Mouse (Mus musculus): Measurements from ENCODE around the gene Upf3b. TPM values are rescaled to one million over a fixed set of nuclear protein-coding genes. Genes with fewer than 3 reads are reported as not detected.
"Not testable (repeated sequence)": the region's sequence is repeated elsewhere in the genome, so short reads cannot be mapped to it uniquely, and the experiment has no call there.

The Upf3b gene
- polyA plus RNA-seq, 1 experiment from 2014 or later = 8.9 TPM

- H3K27me3 ChIP-seq (ENCODE audit: control insufficient read depth, insufficient read depth, low read depth, low read length) = no peaks in the 10 kb centered on the region
- peaks cover 5% of the 10 kb centered on the region for H3K36me3 ChIP-seq (ENCODE audit: control insufficient read depth, insufficient read depth)
- peaks cover 9% of the 10 kb centered on the region for H3K4me1 ChIP-seq (ENCODE audit: control insufficient read depth, low read depth, low read length)
- H3K27ac ChIP-seq (ENCODE audit: low read length) = peak within 1 kb of the TSS; percentile 91
- peak within 1 kb of the TSS; percentile 66 for H3K9ac ChIP-seq (ENCODE audit: low read depth, low read length)
- no peaks in the 10 kb centered on the region for H3K9me3 ChIP-seq (replicated peaks; ENCODE audit: control insufficient read depth, low read length)
- peak within 1 kb of the TSS; percentile 49 for H3K4me2 ChIP-seq (ENCODE audit: low read depth, low read length)
- H3K4me3 ChIP-seq (ENCODE audit: low read depth, low read length) = peak within 1 kb of the TSS; percentile 62
- WGBS (ENCODE audit: insufficient replicate concordance) = 14% methylated on average over 38 of the region's 38 CpGs
- ATAC-seq (ENCODE audit: low read depth) = peak; percentile 92
Observed at GRCm38 (mm10) chrX:37084927-37085660, 25.0 kb downstream of the Upf3b start, which contains the start of gene Rpl39. Gene Rpl39 (minus strand): TSS chrX:37085402.

GRCm38 (mm10) chrX:37084318-37084926, 25.7 kb downstream of the Upf3b start:
- Histone ChIP-seq H3K4me2 (ENCODE audit: low read depth, low read length) (peak overlapping the region; percentile 49), H3K27ac (ENCODE audit: low read length) (peak overlapping the region; percentile 91), H3K27me3 (ENCODE audit: control insufficient read depth, insufficient read depth, low read depth, low read length) (no peaks in the 10 kb centered on the region), H3K4me1 (ENCODE audit: control insufficient read depth, low read depth, low read length) (peaks cover 9% of the 10 kb centered on the region), H3K36me3 (ENCODE audit: control insufficient read depth, insufficient read depth) (peaks cover 5% of the 10 kb centered on the region), H3K9ac (ENCODE audit: low read depth, low read length) (peak overlapping the region; percentile 66), H3K9me3 (replicated peaks; ENCODE audit: control insufficient read depth, low read length) (no peaks in the 10 kb centered on the region), H3K4me3 (ENCODE audit: low read depth, low read length) (peak overlapping the region; percentile 62)
- peak; percentile 33; the same call in 1 of the 2 replicates for ATAC-seq (ENCODE audit: low read depth)
- WGBS (ENCODE audit: insufficient replicate concordance) = 19% methylated on average over 19 of the region's 19 CpGs

DNA sequence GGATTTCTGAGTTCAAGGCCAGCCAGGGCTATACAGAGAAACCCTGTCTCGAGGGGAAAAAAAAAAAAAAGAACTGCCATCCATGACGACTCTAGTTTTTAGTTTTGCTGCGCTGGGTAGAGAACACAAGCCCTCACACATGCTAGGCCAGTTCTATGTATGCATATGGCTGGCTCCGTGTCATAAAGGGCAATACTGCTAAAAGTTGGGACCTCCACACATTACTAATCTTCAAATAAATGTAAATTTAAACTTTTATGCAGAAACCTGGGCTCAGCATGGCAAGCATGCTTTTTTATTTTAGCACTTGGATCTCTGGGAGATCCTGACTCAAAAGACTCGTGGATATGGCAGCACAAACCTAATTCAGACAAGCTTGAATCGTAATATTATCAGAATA, 28.9 kb downstream of the Upf3b start:
- Histone ChIP-seq H3K4me2 (ENCODE audit: low read depth, low read length) (no peak overlapping the region), H3K9me3 (replicated peaks; ENCODE audit: control insufficient read depth, low read length) (no peaks in the 10 kb centered on the region), H3K36me3 (ENCODE audit: control insufficient read depth, insufficient read depth) (peaks cover 5% of the 10 kb centered on the region), H3K9ac (ENCODE audit: low read depth, low read length) (no peak overlapping the region), H3K27ac (ENCODE audit: low read length) (no peak overlapping the region), H3K4me1 (ENCODE audit: control insufficient read depth, low read depth, low read length) (peaks cover 9% of the 10 kb centered on the region), H3K4me3 (ENCODE audit: low read depth, low read length) (no peak overlapping the region), H3K27me3 (ENCODE audit: control insufficient read depth, insufficient read depth, low read depth, low read length) (no peaks in the 10 kb centered on the region)
- WGBS (ENCODE audit: insufficient replicate concordance) = 44% methylated on average over 6 of the region's 6 CpGs
- ATAC-seq (ENCODE audit: low read depth) = no peak

GRCm38 (mm10) chrX:37080345-37080744, 29.8 kb downstream of the Upf3b start:
- H3K27ac ChIP-seq (ENCODE audit: low read length); H3K27me3 ChIP-seq (ENCODE audit: control insufficient read depth, insufficient read depth, low read depth, low read length); H3K36me3 ChIP-seq (ENCODE audit: control insufficient read depth, insufficient read depth); H3K9me3 ChIP-seq (replicated peaks; ENCODE audit: control insufficient read depth, low read length); H3K4me2 ChIP-seq (ENCODE audit: low read depth, low read length); ATAC-seq (ENCODE audit: low read depth); H3K9ac ChIP-seq (ENCODE audit: low read depth, low read length); H3K4me3 ChIP-seq (ENCODE audit: low read depth, low read length); H3K4me1 ChIP-seq (ENCODE audit: control insufficient read depth, low read depth, low read length): not testable (repeated sequence)
- WGBS (ENCODE audit: insufficient replicate concordance) = 67% methylated on average over 3 of the region's 4 CpGs

DNA sequence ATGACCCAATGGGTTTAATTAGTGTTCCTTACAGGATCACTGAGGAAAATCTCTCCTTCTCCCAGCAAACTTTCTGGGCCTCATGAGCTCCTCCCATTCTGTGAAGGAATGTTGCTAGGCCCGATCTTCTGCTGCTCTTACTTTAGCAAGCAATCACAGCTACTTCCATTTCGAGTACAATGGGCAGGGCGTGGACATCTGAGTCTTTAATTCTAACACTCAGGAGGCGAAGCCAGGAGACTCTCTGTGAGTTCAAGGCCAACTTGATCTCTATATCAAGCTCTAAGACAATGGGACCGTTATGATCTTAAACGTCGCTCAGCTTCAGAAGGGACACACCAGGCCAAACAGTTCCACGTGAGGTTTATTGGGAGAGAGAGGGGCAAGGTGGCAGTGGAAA, 33.5 kb downstream of the Upf3b start:
- no peak overlapping the region for H3K27ac ChIP-seq (ENCODE audit: low read length)

DNA sequence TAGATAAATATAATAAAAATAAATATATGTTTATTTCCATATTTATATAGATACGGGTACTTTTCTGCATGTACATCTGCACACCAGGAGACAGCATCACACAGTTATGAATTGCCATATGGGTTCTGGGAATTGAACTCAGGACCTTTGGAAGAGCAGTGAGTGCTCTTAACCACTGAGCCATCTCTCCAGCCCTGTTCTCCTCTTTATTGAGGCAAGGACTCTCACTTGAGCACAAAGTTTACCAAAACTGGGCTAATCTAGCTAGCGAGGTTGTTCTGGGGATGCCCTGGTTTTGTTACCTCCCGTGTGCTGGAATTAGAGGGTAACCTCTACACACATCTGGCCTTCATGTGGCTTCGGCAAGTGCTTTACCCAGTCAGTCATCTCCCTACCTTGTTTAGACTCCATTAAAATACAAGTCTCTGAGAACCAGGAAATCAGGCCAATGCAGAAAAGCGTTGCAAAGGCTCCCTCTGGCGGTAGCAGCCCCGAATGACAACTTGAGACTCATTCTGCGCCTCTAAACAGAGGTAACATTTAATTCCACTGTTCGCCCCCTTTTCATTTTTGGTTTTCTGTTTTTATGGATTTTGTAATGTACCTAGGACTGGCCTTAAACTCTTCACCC, 35.7 kb downstream of the Upf3b start:
- Histone ChIP-seq H3K27me3 (ENCODE audit: control insufficient read depth, insufficient read depth, low read depth, low read length) (no peaks in the 10 kb centered on the region), H3K27ac (ENCODE audit: low read length) (no peak overlapping the region), H3K36me3 (ENCODE audit: control insufficient read depth, insufficient read depth) (no peaks in the 10 kb centered on the region), H3K4me2 (ENCODE audit: low read depth, low read length) (no peak overlapping the region), H3K4me1 (ENCODE audit: control insufficient read depth, low read depth, low read length) (no peaks in the 10 kb centered on the region), H3K9ac (ENCODE audit: low read depth, low read length) (no peak overlapping the region), H3K9me3 (replicated peaks; ENCODE audit: control insufficient read depth, low read length) (no peaks in the 10 kb centered on the region), H3K4me3 (ENCODE audit: low read depth, low read length) (no peak overlapping the region)
- no peak for ATAC-seq (ENCODE audit: low read depth)
- 27% methylated on average over 9 of the region's 9 CpGs for WGBS (ENCODE audit: insufficient replicate concordance)

More for the DNA sequence above, 33.5 kb downstream of the Upf3b start:
- Histone ChIP-seq H3K4me3 (ENCODE audit: low read depth, low read length) (no peak overlapping the region), H3K9ac (ENCODE audit: low read depth, low read length) (no peak overlapping the region), H3K9me3 (replicated peaks; ENCODE audit: control insufficient read depth, low read length) (no peaks in the 10 kb centered on the region), H3K4me1 (ENCODE audit: control insufficient read depth, low read depth, low read length) (no peaks in the 10 kb centered on the region), H3K27me3 (ENCODE audit: control insufficient read depth, insufficient read depth, low read depth, low read length) (no peaks in the 10 kb centered on the region), H3K4me2 (ENCODE audit: low read depth, low read length) (no peak overlapping the region), H3K36me3 (ENCODE audit: control insufficient read depth, insufficient read depth) (peaks cover 3% of the 10 kb centered on the region)
- ATAC-seq (ENCODE audit: low read depth) = no peak
- WGBS (ENCODE audit: insufficient replicate concordance) = 58% methylated on average over 8 of the region's 8 CpGs

GRCm38 (mm10) chrX:37068766-37069165, 41.4 kb downstream of the Upf3b start:
- WGBS (ENCODE audit: insufficient replicate concordance) = 60% methylated on average over 5 of the region's 5 CpGs
- no peaks in the 10 kb centered on the region for H3K9me3 ChIP-seq (replicated peaks; ENCODE audit: control insufficient read depth, low read length)

GRCm38 (mm10) chrX:37067299-37067698, 42.8 kb downstream of the Upf3b start:
- WGBS (ENCODE audit: insufficient replicate concordance) = 59% methylated on average over 3 of the region's 3 CpGs
- ATAC-seq (ENCODE audit: low read depth) = no peak
- no peak overlapping the region for H3K4me3 ChIP-seq (ENCODE audit: low read depth, low read length)
- no peaks in the 10 kb centered on the region for H3K4me1 ChIP-seq (ENCODE audit: control insufficient read depth, low read depth, low read length)
- no peaks in the 10 kb centered on the region for H3K9me3 ChIP-seq (replicated peaks; ENCODE audit: control insufficient read depth, low read length)
- H3K36me3 ChIP-seq (ENCODE audit: control insufficient read depth, insufficient read depth) = no peaks in the 10 kb centered on the region
- H3K27ac ChIP-seq (ENCODE audit: low read length) = no peak overlapping the region
- no peak overlapping the region for H3K4me2 ChIP-seq (ENCODE audit: low read depth, low read length)
- H3K27me3 ChIP-seq (ENCODE audit: control insufficient read depth, insufficient read depth, low read depth, low read length) = no peaks in the 10 kb centered on the region
- H3K9ac ChIP-seq (ENCODE audit: low read depth, low read length) = no peak overlapping the region

More at GRCm38 (mm10) chrX:37068766-37069165, 41.4 kb downstream of the Upf3b start:
- H3K4me3 ChIP-seq (ENCODE audit: low read depth, low read length) = no peak overlapping the region
- no peaks in the 10 kb centered on the region for H3K36me3 ChIP-seq (ENCODE audit: control insufficient read depth, insufficient read depth)
- no peaks in the 10 kb centered on the region for H3K4me1 ChIP-seq (ENCODE audit: control insufficient read depth, low read depth, low read length)
- no peak overlapping the region for H3K9ac ChIP-seq (ENCODE audit: low read depth, low read length)
- no peak for ATAC-seq (ENCODE audit: low read depth)
- H3K4me2 ChIP-seq (ENCODE audit: low read depth, low read length) = no peak overlapping the region
- H3K27me3 ChIP-seq (ENCODE audit: control insufficient read depth, insufficient read depth, low read depth, low read length) = no peaks in the 10 kb centered on the region
- H3K27ac ChIP-seq (ENCODE audit: low read length) = no peak overlapping the region

DNA sequence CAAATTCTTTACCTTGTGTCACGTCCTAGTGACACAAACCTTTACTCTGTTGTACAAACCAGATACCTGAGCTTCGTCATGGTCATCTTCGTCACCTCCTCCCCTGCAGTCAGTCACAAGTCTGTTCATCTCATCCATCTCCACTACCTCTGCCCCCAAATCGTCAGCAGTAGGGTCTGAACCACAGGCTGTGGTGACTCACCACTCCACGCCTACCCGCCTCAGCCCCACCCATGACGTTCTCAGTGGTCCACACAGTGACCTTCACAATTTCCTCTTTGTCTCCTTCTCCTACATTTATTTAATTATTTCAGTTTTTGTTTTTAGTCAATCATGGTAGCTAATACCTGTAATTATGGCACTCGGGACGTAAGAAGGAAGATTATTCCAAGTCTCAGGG, 46.2 kb downstream of the Upf3b start:
- no peak for ATAC-seq (ENCODE audit: low read depth)
- WGBS (ENCODE audit: insufficient replicate concordance) = 55% methylated on average over 9 of the region's 9 CpGs

More for the DNA sequence above, 46.2 kb downstream of the Upf3b start:
- no peak overlapping the region for H3K27ac ChIP-seq (ENCODE audit: low read length)
- H3K4me3 ChIP-seq (ENCODE audit: low read depth, low read length) = no peak overlapping the region
- no peak overlapping the region for H3K4me2 ChIP-seq (ENCODE audit: low read depth, low read length)
- no peaks in the 10 kb centered on the region for H3K27me3 ChIP-seq (ENCODE audit: control insufficient read depth, insufficient read depth, low read depth, low read length)
- no peaks in the 10 kb centered on the region for H3K4me1 ChIP-seq (ENCODE audit: control insufficient read depth, low read depth, low read length)
- no peaks in the 10 kb centered on the region for H3K9me3 ChIP-seq (replicated peaks; ENCODE audit: control insufficient read depth, low read length)
- H3K36me3 ChIP-seq (ENCODE audit: control insufficient read depth, insufficient read depth) = no peaks in the 10 kb centered on the region
- H3K9ac ChIP-seq (ENCODE audit: low read depth, low read length) = no peak overlapping the region

Measured in liver, embryonic 16.5 days (tissue).